Mouse (Mus musculus) retina, embryonic 14.5 days (tissue): ENCODE measurements around the gene Eef1a1.
"Not testable (repeated sequence)": the region's sequence is repeated elsewhere in the genome, so short reads cannot be mapped to it uniquely, and the experiment has no call there.

ENCODE experiments used
- DNase-seq: peaks from one replicate; pipeline ENCODE4 v3.0.0-alpha.2; 2015; ENCODE audit warnings: low spot score

Gene Eef1a1

DNA sequence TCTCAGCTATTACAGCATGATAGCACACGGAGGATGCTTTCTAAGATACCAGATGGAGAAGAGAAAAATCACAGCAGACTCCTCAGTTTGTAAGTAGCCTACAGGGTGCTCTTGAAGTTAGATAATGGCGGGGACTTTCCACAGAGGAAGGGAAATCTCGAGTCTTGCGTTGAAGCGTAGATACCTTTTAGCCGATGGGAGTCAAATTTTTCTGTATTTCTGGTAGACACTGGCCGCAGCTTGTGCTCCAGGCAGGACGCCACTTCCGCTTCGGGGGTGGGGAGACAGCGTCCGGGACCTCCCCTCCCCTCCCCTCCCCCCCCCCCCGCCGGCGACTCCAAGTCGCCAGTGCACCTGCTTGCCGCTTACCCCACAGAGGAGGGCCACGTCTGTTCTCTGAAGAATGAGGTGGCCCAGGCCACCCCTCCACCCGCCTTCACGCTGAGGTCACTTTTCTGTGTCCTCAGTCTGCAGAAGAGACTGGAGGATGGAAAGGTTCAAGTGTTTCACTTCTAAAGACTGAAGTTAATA, at the start of gene Eef1a1:
Gene Eef1a1, minus strand, starts transcription at position 262 of the 531 bp plus-strand sequence.
- no peak for DNase-seq

DNA sequence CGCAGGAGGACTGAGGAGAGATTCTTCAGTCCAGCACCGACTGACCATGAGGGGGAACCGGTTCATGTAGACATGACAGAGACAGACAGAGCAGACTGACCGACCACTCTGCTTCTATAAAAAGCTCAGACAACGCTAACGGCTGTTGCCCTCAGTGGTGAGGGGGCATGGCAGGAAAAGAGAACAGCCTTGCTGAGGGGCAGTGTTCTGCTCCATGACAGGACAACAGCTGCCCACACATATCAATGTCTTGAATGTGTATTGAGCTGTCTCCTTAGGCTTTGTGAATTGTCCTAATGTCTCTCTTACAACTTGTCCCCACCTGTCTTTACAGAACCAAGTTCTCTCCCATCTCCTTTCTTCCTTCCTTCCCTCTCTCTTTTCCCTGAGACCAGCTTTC, 49.5 kb upstream of the Eef1a1 start:
- DNase-seq: no peak

DNA sequence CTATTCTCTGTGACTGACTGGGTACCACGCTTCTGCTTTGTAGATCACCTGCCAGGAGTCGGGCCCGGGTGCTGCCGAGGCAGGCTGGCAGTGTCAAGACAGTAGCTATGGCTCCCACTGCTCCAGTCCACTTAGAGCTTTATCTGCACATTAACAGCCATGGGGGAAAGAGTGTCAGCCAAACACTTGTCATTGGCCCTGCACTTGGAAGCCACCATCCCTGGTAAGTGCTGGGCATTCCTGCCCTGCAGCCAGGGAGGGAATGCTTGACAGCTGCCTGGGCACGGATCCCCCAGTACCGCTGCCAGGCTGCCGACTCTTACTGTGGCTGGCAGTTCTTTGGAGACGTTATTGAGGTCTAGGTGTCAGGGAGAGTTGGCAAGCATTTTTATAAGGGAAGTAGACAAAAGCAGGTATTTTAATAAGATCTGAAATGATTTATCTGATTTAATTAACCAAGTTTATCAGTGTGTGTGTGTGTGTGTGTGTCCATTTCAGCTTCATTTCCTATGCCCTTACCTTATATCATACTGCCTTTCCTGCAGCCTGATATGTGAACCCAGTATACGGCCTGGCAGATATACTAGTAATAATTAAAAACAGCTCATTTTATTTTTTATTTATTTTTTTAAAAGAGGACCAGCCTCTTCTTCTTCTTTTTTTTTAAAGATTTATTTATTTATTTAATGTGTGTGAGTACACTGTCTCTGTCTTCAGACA, 48.4 kb upstream of the Eef1a1 start:
- DNase-seq: no peak

DNA sequence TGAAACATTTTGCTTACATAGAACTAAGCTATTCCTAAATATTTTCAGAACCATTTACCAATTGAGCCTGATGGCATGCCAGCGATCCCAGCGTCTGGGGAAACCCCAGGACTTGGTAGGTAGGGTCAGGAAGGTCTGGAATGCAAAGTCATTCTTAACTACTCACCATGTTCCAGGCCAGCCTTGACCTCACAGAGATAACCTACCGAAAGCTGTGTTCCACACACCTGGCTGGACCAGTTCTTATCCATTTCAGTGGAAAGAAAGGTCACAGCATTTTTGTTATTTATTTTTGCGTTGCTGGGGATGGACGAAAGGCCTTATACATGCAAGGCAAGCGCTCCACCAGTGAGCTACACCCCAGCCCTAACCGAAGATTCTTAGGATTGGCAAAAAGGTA, 45.7 kb upstream of the Eef1a1 start:
- DNase-seq: no peak

DNA sequence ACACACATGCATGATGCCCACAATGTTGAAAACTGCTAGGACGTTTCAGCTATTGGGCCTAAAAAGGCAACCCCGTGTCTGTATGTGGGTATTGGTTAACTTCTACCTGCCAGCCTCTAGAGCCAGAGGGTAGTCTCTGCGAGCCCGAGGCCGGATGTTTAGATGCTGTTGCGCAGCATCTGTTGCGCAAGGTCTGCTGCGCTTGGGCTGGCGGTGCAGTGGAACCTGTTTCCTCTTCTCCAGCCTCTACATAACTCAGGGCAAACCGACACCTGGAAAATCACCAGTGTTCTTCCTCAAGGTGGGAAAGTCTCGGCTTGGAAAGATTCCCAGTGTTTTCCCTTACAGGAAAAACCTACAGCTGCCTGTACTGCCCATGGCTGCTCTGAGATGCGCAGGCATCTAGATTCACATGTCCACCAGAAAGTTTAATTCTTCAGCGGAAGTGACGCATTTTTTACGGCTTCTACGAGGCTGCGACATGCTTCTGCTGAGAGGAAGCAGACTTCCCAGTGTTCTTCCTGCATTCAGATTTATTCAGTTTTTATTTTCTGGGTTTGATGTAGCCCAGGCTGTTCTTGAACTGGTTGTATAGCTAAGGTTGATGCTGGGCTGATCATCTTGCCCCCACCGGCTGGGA, 44.5 kb upstream of the Eef1a1 start:
- DNase-seq: no peak

DNA sequence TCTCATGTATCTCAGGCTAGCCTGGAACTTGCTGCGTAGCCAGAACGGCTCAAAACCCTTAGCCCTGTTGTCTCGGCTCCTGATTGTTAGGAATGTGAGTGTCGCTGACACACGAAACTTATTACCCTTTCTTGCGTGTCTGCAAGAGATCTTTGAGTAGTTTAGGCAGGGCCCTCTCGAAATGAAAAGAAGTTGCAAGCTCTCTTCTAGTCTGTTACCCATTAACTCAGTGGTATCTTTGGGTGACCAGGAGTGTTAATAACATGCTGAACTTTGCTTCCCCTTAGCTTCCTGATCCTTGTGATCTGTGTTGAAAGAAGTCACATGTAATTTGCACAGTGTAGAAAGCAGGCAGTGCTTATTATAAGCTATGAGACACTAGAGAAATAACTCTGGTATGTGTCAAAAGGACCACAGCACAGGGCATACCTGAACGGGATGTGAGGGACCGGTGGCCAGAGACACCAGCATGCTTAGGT, 43.4 kb upstream of the Eef1a1 start:
- DNase-seq: no peak

DNA sequence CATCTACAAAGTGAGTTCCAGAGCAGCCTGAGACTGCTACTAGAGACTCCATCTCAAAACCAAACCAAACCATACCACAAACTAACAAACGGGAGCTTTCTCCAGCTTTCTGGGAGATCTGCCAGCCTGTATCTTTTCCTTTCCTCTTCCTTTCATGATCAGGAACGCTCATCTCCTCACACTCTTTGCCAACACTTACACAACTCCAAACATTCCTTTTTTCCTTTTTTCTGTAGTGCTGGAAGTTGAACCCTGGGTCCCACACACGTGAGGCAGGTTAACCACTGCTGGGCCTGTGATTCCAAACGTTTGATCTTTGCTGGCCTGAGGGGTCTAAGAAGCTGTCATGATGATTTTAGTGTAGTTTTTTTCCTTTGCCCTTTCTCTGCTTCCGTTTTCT, 42.9 kb upstream of the Eef1a1 start:
- no peak for DNase-seq

DNA sequence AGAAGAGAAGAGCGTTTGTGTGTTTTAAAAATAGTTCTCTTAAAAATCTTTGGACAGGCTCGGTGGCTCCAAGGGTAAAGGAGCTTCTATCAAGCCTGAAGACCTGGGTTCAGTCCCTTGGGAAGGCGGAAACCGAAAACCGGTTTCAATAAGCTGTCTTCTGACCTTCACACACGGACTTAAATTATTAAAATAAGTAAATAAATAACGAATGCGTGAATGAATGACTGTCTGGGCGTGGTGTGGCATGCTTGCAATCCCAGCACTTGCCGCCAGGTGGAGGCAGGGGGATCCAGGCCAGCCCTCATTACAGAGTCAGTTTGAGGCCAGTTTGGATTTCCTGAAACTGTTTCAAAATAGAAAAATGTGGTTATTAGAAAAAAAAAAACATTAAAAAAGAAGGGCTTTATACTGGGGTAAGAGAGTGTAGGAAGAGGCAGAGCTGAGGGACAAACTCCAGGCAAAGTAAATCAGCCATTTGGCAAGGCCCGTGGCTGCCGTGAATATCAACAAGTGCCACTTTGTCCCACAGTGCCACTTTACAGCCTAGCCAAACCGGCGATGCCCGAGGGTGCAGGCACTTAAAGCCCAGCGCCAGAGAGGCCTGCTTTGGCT, 38.9 kb upstream of the Eef1a1 start:
- peak; percentile 91 for DNase-seq

DNA sequence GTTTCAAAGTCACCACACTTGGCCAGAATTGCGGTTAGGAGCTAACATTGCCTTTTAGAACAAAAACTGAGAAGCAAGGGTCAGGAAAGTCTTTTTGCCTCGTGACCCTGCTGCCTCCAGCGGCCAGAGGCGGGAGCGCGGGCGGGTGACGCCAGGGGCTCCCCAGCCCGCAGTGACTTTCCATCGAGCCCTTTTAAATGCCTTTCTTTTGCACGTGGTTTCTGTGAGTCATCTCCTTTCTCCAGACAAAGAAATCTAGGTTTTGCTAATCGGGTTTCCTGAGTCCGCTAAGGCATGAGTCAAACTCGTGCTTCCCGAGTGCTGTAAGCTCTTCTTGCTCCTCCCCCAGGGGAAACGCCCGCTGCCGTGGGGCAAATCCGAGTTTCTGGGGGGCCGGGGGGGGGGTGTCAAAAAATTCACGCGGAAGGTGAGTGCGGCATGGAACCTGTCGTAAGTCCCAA, 38.4 kb upstream of the Eef1a1 start:
- peak; percentile 84 for DNase-seq

DNA sequence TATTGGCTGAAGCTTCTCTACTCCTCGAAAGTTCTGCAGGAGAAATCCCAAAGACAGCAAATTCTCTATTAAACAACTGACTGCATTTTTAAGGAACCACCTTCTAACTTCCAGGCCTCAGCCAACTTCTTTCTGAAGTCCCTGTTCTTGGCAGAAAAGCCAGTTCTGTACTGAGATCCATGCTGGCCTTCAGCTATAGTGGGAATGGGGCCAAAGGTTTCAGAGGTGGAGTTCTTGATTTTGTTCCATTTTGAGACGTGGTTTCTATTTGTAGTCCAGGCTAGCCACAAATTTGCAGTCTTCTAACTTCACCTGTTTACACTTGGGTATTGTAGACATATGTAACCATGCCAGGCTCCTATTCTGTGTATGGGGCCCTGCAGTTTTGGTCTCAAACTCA, 37.3 kb upstream of the Eef1a1 start:
- no peak for DNase-seq

DNA sequence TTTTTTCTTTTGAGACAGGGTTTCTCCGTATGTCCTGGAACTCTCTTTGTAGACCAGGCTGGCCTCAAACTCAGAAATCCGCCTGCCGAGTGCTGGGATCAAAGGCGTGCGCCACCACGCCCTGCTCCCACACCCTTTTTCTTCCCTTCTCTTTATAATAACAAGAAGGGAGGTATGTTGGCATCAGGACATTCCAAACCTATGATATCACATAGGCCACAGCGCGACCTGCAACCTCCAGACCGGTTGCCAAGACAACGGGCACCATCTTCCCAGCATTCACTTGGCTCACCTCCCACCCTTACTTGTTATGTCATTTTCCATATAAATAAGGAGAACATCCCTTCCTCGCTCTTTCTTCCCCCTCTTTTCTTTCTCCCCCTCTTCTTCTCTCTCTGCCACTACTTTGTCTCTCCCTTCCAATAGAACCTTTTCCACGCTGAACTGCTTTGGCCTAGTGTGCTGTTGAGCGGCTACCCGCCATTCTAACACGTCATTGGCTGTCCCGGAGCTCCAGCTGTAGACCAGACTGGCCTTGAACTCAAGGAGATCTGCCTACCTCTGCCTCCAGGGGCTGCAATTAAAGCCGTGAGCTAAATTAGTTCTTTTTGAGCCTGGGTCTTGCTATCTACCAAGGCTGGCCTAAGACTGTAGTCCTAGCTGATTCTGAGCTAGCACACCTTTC, 36.6 kb upstream of the Eef1a1 start:
- DNase-seq: no peak

DNA sequence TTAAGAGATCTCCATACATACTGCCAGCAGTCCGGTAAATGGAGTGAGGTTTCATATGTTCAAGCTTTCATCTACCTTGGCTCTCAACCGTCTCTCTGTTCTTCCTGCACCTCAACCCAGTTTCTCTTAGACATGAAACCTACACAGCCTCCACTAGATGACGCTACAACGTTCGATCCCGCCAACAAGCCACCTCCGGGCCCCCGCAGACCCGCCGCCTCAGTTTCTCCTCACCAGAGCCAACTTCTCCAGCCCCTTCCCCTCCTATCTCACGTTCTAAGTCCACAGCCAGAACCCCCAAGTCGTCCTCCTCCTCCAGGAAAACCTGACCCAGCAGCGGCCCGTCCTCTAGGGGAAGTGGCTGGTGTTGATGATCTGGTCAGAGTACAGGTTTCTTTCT, 32.7 kb upstream of the Eef1a1 start:
- peak; percentile 67 for DNase-seq

DNA sequence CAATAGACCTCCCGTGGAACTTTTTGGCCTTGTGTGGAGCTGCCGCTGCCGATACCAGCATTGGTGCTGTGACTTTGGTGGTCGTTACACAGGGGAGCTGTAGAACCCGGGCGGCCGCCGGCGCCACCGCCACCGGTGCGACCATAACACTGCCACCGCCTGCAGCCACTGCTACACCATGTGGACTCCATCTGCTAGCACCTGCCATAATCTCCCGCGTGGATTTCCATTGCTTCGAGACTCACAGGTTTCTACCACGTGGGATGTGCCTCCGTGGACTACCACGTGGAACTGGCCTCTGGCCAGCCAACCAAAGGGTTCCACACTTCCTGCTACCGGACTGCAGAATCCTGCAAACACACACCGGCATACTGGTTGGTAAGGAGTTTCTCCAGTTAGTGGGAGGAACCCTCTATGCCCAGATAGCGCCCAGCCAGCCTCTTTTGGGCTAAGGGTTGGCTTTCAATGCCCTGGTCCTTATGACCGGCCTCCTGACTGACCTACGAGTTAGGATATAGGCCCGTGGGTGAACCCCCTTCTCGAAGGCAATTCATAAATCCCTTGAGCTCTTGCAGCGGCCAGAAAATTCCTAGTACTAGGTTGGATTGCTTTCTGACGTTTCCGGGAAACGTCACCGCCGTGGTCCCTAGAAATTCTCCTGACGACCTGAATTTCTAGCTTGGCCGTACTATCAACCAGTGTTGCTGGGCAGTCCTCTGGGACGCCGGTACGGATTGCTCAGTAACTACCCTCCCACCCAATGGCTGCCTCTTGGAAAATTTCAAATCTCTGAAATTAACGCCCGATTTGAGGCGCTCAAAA, 32.0 kb upstream of the Eef1a1 start:
- DNase-seq: peak; percentile 67

DNA sequence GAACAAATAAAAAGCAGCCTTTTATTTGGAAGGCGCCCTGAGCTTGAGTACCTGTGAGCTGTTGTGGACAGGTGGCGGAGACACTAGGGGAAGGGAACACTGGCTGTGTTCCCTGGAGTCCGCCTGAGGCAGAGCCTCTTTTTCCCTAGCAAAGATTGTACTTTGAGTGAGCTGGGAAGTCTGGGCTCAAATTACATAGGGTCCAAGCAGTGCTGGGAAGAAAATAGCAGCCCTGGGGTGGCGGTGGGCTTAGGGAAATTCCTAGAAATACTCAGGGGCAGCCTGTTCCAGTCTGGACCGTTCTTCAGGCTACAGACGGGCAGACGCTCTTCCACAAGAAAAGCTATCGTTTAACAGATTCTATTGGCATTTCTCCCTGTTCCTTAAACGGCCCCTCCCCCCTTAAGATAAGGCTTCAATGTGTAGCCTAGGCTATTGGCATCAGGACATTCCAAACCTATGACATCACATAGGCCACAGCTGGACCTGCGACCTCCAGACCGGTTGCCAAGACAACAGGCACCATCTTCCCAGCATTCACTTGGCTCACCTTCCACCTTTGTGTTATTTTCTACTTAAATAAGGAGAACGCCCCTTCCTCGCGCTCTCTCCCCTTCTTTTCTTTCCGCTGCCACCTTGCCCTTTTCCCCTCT, 31.3 kb upstream of the Eef1a1 start:
- peak; percentile 91 for DNase-seq

DNA sequence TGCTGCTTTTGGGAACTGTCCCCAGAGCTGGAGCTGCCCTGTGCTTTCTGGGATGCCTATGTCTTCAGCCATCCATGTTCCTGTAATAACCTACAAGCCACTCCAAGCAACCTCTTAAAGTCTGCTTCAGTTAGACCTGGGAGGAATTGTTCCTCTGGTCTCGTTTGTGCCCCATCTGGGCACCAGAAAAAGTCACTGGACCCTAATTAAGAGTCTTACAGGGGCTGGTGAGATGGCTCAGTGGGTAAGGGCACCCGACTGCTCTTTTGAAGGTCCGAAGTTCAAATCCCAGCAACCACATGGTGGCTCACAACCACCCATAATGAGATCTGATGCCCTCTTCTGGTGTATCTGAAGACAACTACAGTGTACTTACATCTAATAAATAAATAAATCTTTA, 28.3 kb upstream of the Eef1a1 start:
- not testable (repeated sequence) for DNase-seq

DNA sequence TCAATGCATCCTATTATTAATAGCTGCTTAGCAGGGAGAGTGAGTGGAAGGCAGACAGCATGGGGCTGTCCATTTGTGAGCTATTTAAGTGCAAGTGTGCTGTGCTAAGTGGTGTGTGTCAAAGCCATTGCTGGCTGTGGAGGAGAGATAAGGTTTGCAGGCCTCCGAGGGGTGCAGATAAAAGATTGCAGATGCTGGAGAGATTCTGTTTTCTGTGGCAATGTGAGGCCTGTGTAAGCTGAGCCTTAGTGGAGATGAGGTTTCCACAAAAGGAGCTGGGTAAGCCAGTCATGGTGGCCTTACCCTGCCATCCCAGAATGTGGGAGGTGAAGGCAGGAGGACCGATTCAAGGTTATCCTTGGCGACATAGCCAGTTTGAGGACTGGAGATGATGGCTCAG, 27.2 kb upstream of the Eef1a1 start:
- DNase-seq: no peak

DNA sequence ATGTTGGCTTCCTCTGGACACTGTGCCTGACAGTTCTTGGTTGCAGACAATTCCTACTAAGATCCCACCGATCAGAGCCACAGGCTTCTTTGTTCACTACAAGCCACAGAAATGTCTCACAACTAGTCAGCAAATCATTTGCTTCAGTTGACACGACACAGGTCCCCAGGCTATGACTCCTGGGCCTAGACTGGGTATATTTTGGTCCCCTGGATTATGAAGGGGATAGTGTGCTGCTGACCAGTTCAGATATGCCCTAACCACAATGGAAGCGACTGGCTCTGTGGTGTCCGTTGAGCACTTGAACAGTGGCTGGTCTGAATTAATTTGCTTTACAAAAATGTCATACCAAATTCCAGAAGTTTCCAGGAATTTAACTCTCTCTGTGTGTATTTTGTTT, 25.7 kb upstream of the Eef1a1 start:
- DNase-seq: no peak

DNA sequence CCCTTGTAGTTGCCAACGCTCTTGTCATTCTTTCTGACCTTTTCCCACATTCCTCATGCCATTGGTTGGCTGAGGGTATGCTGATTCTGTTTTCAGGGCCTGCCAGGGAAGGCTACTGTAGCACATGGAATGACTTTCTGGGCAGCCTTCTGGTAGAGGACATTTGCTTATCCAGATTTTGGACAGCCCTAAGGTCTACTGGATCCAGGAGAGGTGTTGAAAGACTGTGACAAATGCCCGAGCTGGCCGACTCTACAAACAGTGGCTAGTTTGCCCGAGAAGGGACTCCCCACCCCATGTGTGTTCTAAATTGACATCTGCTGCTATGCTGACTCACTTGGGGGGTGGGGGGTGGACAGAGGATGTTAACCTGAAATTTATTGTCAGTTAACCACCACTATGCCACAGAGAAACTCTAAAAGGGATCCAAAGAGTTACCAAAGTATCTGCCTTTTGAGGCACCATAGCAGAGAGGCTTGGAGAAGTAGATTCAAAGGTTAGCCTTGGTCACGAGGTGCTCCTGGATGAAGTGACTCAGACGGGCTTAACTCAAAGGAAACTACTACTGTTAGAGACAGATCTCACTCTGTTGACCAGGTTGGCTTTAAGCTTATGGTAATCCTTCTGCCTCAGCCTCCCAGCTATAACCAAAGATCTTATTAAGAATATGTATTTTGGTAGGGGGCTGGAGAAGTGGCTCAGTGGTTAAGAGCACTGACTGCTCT, 25.0 kb upstream of the Eef1a1 start:
- no peak for DNase-seq

DNA sequence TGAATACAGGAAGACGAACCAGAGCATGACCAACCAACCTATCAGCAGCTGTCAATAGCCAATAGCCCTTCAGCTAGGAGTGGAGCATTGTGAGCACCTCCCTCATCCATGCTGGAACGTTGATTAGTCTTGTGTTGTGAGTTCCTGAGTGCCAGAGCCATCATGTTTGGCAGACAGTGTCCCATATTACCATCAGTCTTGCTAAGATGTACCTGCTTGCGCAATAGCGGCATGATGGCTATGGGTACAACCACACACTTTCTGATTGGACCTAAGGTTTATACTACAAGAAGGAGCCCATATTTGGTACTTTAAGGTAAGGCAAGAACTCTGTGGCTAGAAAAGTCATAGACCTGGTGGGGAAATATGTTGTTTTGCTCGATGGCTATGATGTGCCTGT, 22.8 kb upstream of the Eef1a1 start:
- no peak for DNase-seq

DNA sequence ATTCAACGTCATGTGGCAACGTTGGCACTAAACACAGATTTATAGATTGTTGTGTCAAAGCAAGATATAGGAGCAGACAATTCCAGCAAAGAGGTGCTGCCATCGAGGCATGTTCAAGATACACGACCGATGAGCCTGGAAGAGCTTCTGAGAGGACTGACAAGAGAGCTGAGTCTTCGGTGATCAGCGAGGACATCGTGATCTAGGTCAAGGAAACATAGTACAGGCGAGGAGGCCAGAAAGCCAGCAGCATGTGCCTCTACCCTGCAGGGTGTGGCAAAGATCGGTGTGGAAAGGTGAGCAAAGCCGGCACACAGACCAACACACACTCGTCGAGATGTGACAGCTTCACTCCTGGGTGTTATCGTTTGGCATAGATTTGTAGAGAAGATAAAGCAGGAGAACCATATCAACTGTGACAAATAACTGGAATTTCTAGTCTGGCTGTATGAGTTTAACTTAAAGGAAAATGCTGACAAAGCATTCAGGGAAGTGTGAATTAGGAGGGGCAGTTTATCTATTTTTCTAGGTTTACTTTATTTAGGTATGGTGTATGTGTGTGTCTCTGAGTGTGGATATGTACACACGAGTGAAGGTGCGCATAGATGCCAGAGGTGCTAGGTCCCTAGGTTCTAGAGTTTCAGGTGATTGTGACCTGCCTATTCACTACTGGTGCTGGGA, 19.3 kb upstream of the Eef1a1 start:
- DNase-seq: no peak
